Mouse (Mus musculus): ENCODE results near the gene Gm44579. TPM values are rescaled to one million over a fixed set of nuclear protein-coding genes. Genes with fewer than 3 reads are reported as not detected.

Gm44579 gene
- polyA plus RNA-seq, 1 experiment = not detected

DNA sequence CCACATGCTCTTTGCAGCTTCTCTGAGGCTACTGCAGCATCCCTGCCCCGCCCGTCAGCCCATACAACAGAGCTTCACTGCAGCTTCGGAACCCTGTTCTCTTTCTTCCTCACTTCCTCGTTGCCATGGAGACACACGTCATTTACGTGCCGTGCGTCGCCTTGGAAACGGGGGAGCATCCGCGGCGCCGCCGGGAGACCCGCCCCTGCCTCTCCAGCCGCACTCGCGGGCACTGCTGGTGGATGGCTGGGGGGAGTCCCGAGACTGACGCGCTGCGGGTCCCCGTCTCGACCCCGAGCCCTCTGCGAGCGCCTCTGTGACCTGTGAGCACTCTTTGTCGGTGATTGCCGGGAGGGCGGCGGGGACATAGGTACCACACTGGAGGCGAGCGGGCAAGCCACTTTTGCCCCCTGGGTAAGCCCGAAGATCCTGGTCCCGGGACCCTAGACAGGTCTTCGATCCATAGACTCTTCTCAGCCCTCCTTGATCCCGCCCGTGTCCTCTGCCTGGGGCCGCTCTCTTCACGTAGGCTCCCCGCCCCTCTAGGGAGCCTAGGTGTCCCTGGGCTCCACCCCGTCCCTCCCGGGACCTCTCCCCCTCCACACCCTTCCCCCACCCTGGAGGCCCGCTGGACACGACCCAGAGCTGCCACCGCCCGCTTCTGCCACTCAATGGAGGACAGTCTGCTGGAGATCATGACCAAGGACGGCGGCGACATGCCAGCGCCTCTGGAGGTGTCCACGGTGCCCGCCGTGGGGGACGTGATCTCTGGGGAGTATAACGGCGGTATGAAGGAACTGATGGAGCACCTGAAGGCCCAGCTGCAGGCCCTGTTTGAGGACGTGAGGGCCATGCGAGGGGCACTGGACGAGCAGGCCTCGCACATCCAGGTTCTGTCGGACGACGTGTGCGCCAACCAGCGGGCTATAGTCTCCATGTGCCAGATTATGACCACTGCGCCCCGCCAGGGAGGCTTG lies 52.8 kb downstream of the Gm44579 start:
- H3K79me3 ChIP-seq (ENCODE audit: low read depth) = no peaks in the 10 kb centered on the region
- H3K4me3 ChIP-seq (ENCODE audit: insufficient read depth, poor library complexity, severe bottlenecking) = peak overlapping the region; percentile 28
- no peaks in the 10 kb centered on the region for H3K36me3 ChIP-seq (ENCODE audit: control insufficient read depth, insufficient read depth)
- H3ac ChIP-seq (ENCODE audit: control insufficient read depth, insufficient read length, low read depth) = peak overlapping the region; percentile 63
- peaks cover 65% of the 10 kb centered on the region for H3K27me3 ChIP-seq (ENCODE audit: control insufficient read depth, insufficient read depth, insufficient read length)
- TF ChIP-seq CEBPB (IDR thresholded peaks at IDR 0.05; ENCODE audit: low read depth) = no peak
- no peak for TF ChIP-seq MYOD1 (IDR thresholded peaks at IDR 0.05; ENCODE audit: control insufficient read depth, insufficient read length, low read depth)
- TF ChIP-seq FOSL1 (IDR thresholded peaks at IDR 0.05; ENCODE audit: insufficient read depth, low read length, poor library complexity, severe bottlenecking) = no peak
- no peak for TF ChIP-seq MYOG (IDR thresholded peaks at IDR 0.05; ENCODE audit: control insufficient read depth, extremely low read depth, insufficient read length)
- TF ChIP-seq USF1 (IDR thresholded peaks at IDR 0.05; ENCODE audit: low read depth) = no peak
- TF ChIP-seq CTCF (IDR thresholded peaks at IDR 0.05; ENCODE audit: control insufficient read depth, insufficient read depth, insufficient read length) = no peak
- no peak for TF ChIP-seq MAX (IDR thresholded peaks at IDR 0.05)
- H3K79me2 ChIP-seq (ENCODE audit: control insufficient read depth, insufficient read depth) = no peaks in the 10 kb centered on the region

GRCm38 (mm10) chr15:98166963-98167644 lies 53.7 kb downstream of the Gm44579 start, which contains the start of gene Ccdc184:
TSS of gene Ccdc184 (plus strand) at chr15:98167158.
- no peaks in the 10 kb centered on the region for H3K36me3 ChIP-seq (ENCODE audit: control insufficient read depth, insufficient read depth)
- H3K79me3 ChIP-seq (ENCODE audit: low read depth) = no peaks in the 10 kb centered on the region
- peaks cover 57% of the 10 kb centered on the region for H3K27me3 ChIP-seq (ENCODE audit: control insufficient read depth, insufficient read depth, insufficient read length)

DNA sequence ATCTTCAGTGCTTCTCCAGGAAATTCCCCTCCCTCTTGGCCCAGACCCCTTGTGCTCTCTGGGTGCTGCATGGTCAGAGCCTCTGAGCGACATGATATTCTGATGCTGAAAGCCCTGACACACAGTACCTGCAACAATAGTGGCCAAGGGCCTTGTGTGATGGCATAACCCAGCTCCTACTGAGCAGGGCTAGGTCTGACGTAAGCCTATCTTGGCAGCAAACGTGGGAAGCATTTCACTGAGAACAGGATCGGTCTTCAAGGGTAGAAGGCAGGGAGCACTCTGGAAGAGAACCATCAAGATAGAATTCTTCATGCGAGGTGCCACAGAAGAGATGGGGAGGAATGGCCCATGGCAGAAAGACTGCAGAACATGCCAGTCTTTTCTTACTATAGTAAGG lies 55.3 kb downstream of the Gm44579 start, which contains the start of gene Asb8:
TSS of gene Asb8 (minus strand) at position 101 of the 400 bp plus-strand sequence.
- H3K4me3 ChIP-seq (ENCODE audit: insufficient read depth, poor library complexity, severe bottlenecking) = no peak within 1 kb of the TSS
- no peaks in the 10 kb centered on the region for H3K36me3 ChIP-seq (ENCODE audit: control insufficient read depth, insufficient read depth)
- H3K79me3 ChIP-seq (ENCODE audit: low read depth) = no peaks in the 10 kb centered on the region
- peaks cover 49% of the 10 kb centered on the region for H3K27me3 ChIP-seq (ENCODE audit: control insufficient read depth, insufficient read depth, insufficient read length)
- no peak within 1 kb of the TSS for H3ac ChIP-seq (ENCODE audit: control insufficient read depth, insufficient read length, low read depth)
- no peaks in the 10 kb centered on the region for H3K79me2 ChIP-seq (ENCODE audit: control insufficient read depth, insufficient read depth)
- no peak for TF ChIP-seq MYOG (IDR thresholded peaks at IDR 0.05; ENCODE audit: control insufficient read depth, extremely low read depth, insufficient read length)
- no peak for TF ChIP-seq USF1 (IDR thresholded peaks at IDR 0.05; ENCODE audit: low read depth)
- TF ChIP-seq CEBPB (IDR thresholded peaks at IDR 0.05; ENCODE audit: low read depth) = no peak
- TF ChIP-seq FOSL1 (IDR thresholded peaks at IDR 0.05; ENCODE audit: insufficient read depth, low read length, poor library complexity, severe bottlenecking) = no peak
- TF ChIP-seq MYOD1 (IDR thresholded peaks at IDR 0.05; ENCODE audit: control insufficient read depth, insufficient read length, low read depth) = no peak

More at GRCm38 (mm10) chr15:98166963-98167644, 53.7 kb downstream of the Gm44579 start, which contains the start of gene Ccdc184:
- H3K79me2 ChIP-seq (ENCODE audit: control insufficient read depth, insufficient read depth) = no peaks in the 10 kb centered on the region
- peak within 1 kb of the TSS; percentile 28 for H3K4me3 ChIP-seq (ENCODE audit: insufficient read depth, poor library complexity, severe bottlenecking)
- peak within 1 kb of the TSS; percentile 63 for H3ac ChIP-seq (ENCODE audit: control insufficient read depth, insufficient read length, low read depth)
- no peak for TF ChIP-seq MAX (IDR thresholded peaks at IDR 0.05)
- no peak for TF ChIP-seq FOSL1 (IDR thresholded peaks at IDR 0.05; ENCODE audit: insufficient read depth, low read length, poor library complexity, severe bottlenecking)
- TF ChIP-seq CEBPB (IDR thresholded peaks at IDR 0.05; ENCODE audit: low read depth) = no peak
- no peak for TF ChIP-seq CTCF (IDR thresholded peaks at IDR 0.05; ENCODE audit: control insufficient read depth, insufficient read depth, insufficient read length)

- Histone ChIP-seq H3K79me3 (ENCODE audit: low read depth) (no peaks in the 10 kb centered on the region), H3K27me3 (ENCODE audit: control insufficient read depth, insufficient read depth, insufficient read length) (peaks cover 24% of the 10 kb centered on the region), H3K79me2 (ENCODE audit: control insufficient read depth, insufficient read depth) (no peaks in the 10 kb centered on the region), H3K4me3 (ENCODE audit: insufficient read depth, poor library complexity, severe bottlenecking) (no peak overlapping the region), H3ac (ENCODE audit: control insufficient read depth, insufficient read length, low read depth) (no peak overlapping the region), H3K36me3 (ENCODE audit: control insufficient read depth, insufficient read depth) (no peaks in the 10 kb centered on the region)
- no peak for TF ChIP-seq CEBPB (IDR thresholded peaks at IDR 0.05; ENCODE audit: low read depth)
- TF ChIP-seq MYOG (IDR thresholded peaks at IDR 0.05; ENCODE audit: control insufficient read depth, extremely low read depth, insufficient read length) = no peak
- TF ChIP-seq CTCF (IDR thresholded peaks at IDR 0.05; ENCODE audit: control insufficient read depth, insufficient read depth, insufficient read length) = no peak
- TF ChIP-seq USF1 (IDR thresholded peaks at IDR 0.05; ENCODE audit: low read depth) = no peak
- no peak for TF ChIP-seq MAX (IDR thresholded peaks at IDR 0.05)
- TF ChIP-seq MYOD1 (IDR thresholded peaks at IDR 0.05; ENCODE audit: control insufficient read depth, insufficient read length, low read depth) = no peak
- TF ChIP-seq FOSL1 (IDR thresholded peaks at IDR 0.05; ENCODE audit: insufficient read depth, low read length, poor library complexity, severe bottlenecking) = no peak
Observed at GRCm38 (mm10) chr15:98162561-98162960, 58.2 kb downstream of the Gm44579 start.

DNA sequence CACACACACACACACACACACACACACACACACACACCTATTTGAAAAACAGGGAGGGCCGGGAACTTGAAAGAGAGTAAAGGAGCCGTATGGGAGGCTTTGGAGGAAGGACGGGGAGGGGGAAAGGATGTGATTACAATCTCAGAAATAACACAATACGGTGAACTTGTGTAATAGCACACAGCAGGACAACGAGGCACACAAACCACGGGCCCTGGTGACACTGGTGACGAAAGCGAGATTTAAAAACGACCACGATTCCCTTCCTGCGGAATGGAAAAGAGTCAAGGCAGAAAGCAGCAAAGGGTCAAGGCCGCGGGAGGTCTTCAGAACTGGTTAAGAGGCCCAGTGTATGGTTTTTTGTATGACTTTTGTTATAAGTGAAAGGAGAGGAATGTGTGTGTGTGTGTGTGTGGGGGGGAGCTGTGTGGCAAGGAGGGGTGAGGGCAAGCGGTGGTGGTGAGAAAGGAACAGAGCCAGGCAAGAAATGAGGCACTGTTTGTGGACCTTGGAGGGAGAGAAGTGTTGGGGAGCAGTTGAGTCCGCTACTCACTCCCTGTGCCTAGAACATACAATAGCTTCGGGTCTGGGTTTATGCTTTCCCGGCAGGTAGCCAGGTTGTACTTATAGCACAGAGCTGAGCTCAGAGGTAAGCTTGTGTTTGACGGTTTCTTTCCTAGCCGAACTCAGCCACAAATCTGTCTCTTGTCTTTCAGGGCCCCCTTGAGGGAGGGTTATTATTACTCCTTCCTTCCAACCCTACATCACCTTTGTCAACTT lies 59.6 kb downstream of the Gm44579 start:
- TF ChIP-seq FOSL1 (IDR thresholded peaks at IDR 0.05; ENCODE audit: insufficient read depth, low read length, poor library complexity, severe bottlenecking) = no peak
- TF ChIP-seq MYOG (IDR thresholded peaks at IDR 0.05; ENCODE audit: control insufficient read depth, extremely low read depth, insufficient read length) = no peak
- TF ChIP-seq USF1 (IDR thresholded peaks at IDR 0.05; ENCODE audit: low read depth) = no peak
- TF ChIP-seq CEBPB (IDR thresholded peaks at IDR 0.05; ENCODE audit: low read depth) = no peak
- TF ChIP-seq MYOD1 (IDR thresholded peaks at IDR 0.05; ENCODE audit: control insufficient read depth, insufficient read length, low read depth) = no peak
- TF ChIP-seq MAX (IDR thresholded peaks at IDR 0.05) = no peak
- TF ChIP-seq CTCF (IDR thresholded peaks at IDR 0.05; ENCODE audit: control insufficient read depth, insufficient read depth, insufficient read length) = no peak
- H3K79me3 ChIP-seq (ENCODE audit: low read depth) = no peaks in the 10 kb centered on the region
- H3K27me3 ChIP-seq (ENCODE audit: control insufficient read depth, insufficient read depth, insufficient read length) = peaks cover 18% of the 10 kb centered on the region
- H3K36me3 ChIP-seq (ENCODE audit: control insufficient read depth, insufficient read depth) = no peaks in the 10 kb centered on the region
- no peak overlapping the region for H3K4me3 ChIP-seq (ENCODE audit: insufficient read depth, poor library complexity, severe bottlenecking)
- no peaks in the 10 kb centered on the region for H3K79me2 ChIP-seq (ENCODE audit: control insufficient read depth, insufficient read depth)
- H3ac ChIP-seq (ENCODE audit: control insufficient read depth, insufficient read length, low read depth) = no peak overlapping the region

Measured in C2C12 (cell line).